Mouse (Mus musculus): ENCODE data around the gene Kcnh5.

DNA sequence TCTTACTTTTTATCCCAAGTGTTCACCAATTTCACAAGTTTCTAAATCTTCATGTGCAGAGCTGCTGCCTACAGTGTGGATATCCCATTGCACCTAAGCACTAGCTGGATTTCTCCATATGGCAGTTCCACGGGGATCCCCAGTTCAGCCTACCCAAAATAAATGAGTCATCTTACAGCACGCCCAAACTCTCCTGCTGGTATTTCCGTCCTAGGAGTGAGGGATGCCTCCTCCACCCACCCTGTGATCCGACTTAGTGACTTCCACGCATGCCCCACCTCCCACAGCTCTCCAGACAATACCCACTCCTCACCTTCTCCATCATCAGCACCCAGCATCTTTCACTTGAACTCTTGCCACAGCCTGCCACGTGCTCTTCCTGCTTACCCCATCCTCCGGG lies 5.5 kb upstream of the Kcnh5 start:
- no peak for TF ChIP-seq CTCF (IDR thresholded peaks at IDR 0.05; ENCODE audit: extremely low read depth, insufficient read depth, low read length)
- no peak for TF ChIP-seq POLR2A (IDR thresholded peaks at IDR 0.05; ENCODE audit: extremely low read depth, insufficient read depth, low read length)
